Mouse (Mus musculus) liver, embryonic 14.5 days (tissue): ENCODE results near the gene Art4.

Source experiments
- CTCF ChIP-seq: IDR thresholded peaks from 2 replicates; pipeline ENCODE4 v1.5.1; 2016; ENCODE audit warnings: antibody characterized with exemption, low read depth, control low read depth
- EP300 ChIP-seq: IDR thresholded peaks from 2 replicates; pipeline ENCODE4 v1.6.1; 2016; ENCODE audit warnings: antibody characterized with exemption, low read depth

DNA sequence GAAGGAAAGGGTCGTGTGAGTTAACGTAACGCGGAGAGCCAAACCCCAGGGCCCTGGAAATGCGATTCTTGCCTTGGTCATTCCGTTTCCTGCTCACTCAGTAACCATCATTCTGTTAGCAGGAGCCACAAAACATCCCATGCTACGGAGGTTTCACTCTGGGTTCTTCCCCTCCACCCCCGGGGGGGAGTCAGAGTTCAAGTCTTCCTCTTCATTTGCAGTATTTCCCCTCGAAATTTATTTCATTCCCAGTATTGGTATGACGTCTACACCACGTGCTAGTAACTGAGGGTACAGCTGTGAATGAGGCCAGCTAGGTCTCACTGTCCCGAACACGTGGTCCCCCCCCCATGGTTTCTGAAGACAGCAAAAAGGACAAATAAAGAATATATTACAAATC, 47.9 kb downstream of the Art4 start:
- TF ChIP-seq CTCF (no peak), EP300 (no peak)
